Mouse (Mus musculus): ENCODE data around the gene Chchd6. TPM values are rescaled to one million over a fixed set of nuclear protein-coding genes. Genes with fewer than 3 reads are reported as not detected.

The Chchd6 gene
- polyA plus RNA-seq, 1 experiment, result 18.6 TPM

- 58% methylated on average over 9 of the region's 9 CpGs for WGBS
- DNase-seq (ENCODE audit: low read depth, low spot score), result no peak
These were observed 133.9 kb downstream of the Chchd6 start for GRCm38 (mm10) chr6:89461250-89462222.

- WGBS, result 79% methylated on average over 3 of the region's 3 CpGs
- DNase-seq (ENCODE audit: low read depth, low spot score), result no peak
These were observed 135.8 kb downstream of the Chchd6 start for GRCm38 (mm10) chr6:89459634-89460033.

GRCm38 (mm10) chr6:89457601-89458000, 137.9 kb downstream of the Chchd6 start:
- DNase-seq (ENCODE audit: low read depth, low spot score), result no peak
- 74% methylated on average over 2 of the region's 2 CpGs for WGBS

GRCm38 (mm10) chr6:89456409-89456961, 139.0 kb downstream of the Chchd6 start:
- DNase-seq (ENCODE audit: low read depth, low spot score), result no peak
- WGBS, result 69% methylated on average over 1 of the region's 1 CpGs

DNA sequence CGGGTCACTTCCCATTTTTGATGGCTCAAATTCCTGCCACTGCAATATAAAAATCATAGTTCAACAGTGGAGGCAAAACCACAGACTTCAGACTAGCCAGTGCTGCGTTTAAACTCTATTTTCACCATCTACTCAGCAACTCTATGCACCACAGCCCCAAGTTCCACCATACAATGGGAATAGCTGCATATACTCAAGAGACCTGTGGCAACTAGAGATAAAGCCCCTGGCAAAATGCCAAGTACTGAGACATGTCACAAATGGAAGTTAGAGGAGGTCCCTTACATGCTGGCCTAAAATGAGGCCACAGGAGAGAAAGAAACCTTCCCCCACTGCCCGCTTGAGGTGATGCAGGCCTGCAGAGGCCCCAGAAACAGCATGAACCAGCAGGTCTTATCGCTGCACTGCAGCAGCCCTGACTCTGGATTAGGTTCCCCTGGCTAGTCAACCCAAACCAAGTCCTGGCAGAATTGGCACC, 139.9 kb downstream of the Chchd6 start:
- 83% methylated on average over 4 of the region's 4 CpGs for WGBS

DNA sequence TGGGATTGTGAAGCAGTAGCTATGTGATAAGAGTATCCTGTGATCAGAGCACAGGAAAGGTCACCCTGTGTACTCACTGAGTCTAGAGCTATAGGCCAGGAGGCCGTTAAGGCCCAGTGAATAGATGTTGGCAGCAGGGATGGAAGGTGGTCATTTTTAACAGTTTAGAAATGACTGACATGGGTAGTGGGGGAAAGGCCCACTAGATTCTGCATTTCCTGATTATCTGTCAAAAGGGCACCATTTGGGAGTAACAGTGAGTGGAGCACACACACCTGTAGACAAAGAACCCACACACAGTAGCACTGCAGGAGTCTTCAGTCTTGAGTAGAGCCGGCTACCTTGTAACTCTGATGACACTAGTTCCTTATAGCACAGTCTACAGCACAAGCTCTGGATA, 141.0 kb downstream of the Chchd6 start:
- no peak for DNase-seq (ENCODE audit: low read depth, low spot score)
- WGBS, result 99% methylated on average over 2 of the region's 2 CpGs

More for the DNA sequence above, 139.9 kb downstream of the Chchd6 start:
- DNase-seq (ENCODE audit: low read depth, low spot score), result no peak

- WGBS, result 49% methylated on average over 7 of the region's 7 CpGs
These were observed 142.3 kb downstream of the Chchd6 start for GRCm38 (mm10) chr6:89452976-89453674.

GRCm38 (mm10) chr6:89452356-89452755, 143.1 kb downstream of the Chchd6 start:
- WGBS, result 85% methylated on average over 6 of the region's 6 CpGs
- no peak for DNase-seq (ENCODE audit: low read depth, low spot score)

More at GRCm38 (mm10) chr6:89452976-89453674, 142.3 kb downstream of the Chchd6 start:
- DNase-seq (ENCODE audit: low read depth, low spot score), result no peak

DNA sequence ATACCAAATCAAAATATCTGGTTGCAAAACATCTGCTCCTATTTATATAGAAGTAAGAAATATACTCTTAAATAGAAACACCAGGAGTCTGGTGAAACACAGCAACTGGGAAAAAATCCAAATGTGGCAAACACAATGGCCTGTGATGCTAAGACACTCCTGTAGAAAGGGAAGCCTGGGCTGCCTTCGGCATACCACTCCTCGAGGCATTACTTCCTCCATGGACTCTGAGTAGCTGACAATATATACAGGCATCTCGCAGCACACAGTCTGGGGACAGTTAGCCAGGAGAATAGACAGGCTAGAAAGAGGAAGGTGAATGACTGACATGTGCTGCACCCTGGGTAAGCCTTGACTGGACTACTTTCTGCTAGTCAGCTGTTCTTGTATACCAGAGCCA, 146.7 kb downstream of the Chchd6 start:
- WGBS, result 64% methylated on average over 3 of the region's 3 CpGs
- no peak for DNase-seq (ENCODE audit: low read depth, low spot score)

DNA sequence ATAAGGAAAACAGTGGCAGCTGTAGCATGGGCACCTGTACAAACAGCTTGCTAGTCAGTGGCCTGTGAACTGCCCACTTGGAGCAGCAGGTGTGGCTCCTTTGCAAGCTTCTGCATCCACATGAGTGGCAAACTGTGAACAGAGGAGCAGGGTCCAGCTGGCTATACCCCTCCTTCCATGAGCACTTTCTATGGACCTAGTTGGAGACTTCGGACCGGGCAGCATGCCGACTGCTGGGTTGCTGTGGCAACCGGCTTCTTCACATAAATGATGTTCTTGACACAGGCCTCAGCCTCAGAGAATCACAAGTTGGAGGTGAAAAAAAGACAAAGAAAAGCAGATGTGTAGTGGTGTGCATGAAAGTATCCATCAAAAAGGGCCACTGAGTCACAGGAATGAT, 154.8 kb downstream of the Chchd6 start:
- 85% methylated on average over 4 of the region's 4 CpGs for WGBS
- no peak for DNase-seq (ENCODE audit: low read depth, low spot score)

- 65% methylated on average over 2 of the region's 2 CpGs for WGBS
- no peak for DNase-seq (ENCODE audit: low read depth, low spot score)
These were observed 163.5 kb downstream of the Chchd6 start for GRCm38 (mm10) chr6:89431920-89432482.

DNA sequence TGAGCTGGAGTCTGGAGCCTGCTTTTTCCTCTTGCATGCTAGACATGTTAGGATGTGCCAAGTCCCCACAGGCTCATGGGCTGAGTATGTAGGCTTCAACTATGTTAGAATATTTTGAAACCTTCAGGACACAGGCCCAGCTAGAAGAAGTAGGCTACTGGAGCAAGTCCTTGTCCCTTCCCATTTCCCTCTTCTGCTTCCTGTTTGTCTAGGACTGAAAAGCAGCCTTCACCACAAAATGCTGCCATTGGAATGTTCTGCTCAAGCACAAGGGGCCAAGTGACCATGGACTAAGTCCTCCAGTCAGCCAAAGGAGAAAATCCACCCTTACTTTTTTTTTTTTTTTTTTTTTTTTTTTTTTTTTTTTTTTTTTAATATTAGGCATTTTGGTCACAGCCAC, 164.7 kb downstream of the Chchd6 start:
- DNase-seq (ENCODE audit: low read depth, low spot score), result no peak

- WGBS, result 21% methylated on average over 2 of the region's 2 CpGs
- no peak for DNase-seq (ENCODE audit: low read depth, low spot score)
These were observed 166.6 kb downstream of the Chchd6 start for GRCm38 (mm10) chr6:89428661-89429375.

- 60% methylated on average over 1 of the region's 1 CpGs for WGBS
- DNase-seq (ENCODE audit: low read depth, low spot score), result no peak
These were observed 171.0 kb downstream of the Chchd6 start for GRCm38 (mm10) chr6:89424461-89424860.

DNA sequence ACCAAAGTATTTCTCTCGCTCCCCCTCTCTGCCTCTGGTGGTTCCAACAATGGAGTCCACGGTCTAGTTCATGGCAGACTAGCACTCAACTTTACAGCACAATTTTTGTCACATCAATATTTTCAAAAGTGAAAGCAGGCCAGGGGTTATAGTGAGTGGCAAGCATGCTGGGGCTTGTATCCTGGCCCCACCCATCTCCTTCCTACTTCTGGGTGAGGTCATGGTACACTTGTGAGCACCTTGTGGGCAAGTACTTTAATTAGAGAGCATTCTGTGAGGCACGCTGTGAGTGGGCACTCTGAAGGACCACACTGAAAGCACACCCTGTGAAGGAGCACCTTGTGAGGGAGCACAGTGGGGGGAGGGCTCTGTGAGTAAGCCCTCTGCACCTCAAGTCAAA, 172.8 kb downstream of the Chchd6 start:
- DNase-seq (ENCODE audit: low read depth, low spot score), result no peak
- 50% methylated on average over 3 of the region's 3 CpGs for WGBS

DNA sequence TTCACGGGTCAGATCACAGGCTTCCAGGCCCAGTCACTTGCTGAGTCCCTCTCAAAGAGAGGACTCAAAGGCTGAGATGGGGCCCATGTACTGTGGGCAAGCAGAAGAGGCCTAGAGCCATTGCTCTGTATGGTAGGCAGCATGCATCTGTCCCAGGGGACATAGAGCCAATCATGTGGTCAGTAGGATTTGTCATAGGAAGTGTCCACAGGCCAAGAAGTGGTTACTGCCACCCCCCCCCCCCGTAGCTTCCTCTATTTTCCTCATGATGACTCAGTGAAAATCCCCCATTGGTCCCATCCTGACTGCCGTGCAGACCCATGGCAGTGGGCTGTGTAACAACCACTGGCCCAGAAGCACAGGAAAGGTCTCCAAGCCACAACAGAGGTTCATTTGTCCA, 173.5 kb downstream of the Chchd6 start:
- 84% methylated on average over 3 of the region's 3 CpGs for WGBS
- DNase-seq (ENCODE audit: low read depth, low spot score), result no peak

DNA sequence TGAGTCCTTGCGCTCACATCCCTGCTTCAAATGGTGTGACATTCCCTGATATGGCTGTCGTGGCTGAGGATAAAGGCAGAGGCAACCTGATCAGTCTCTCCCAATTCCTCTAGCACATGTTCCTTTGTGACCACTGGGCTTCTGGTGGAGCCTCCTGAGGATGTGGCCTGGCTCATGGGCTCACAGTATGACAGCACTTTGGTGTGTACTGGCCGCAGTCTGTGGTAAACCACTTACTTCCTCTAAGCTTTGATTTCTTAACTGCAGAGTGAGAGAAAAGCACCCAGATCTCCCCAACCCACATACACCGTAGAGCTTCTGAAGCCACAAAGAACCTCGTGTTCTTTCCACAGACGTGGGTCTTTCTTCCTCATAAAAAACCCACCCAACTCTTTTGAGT, 173.9 kb downstream of the Chchd6 start:
- 83% methylated on average over 6 of the region's 6 CpGs for WGBS
- no peak for DNase-seq (ENCODE audit: low read depth, low spot score)

DNA sequence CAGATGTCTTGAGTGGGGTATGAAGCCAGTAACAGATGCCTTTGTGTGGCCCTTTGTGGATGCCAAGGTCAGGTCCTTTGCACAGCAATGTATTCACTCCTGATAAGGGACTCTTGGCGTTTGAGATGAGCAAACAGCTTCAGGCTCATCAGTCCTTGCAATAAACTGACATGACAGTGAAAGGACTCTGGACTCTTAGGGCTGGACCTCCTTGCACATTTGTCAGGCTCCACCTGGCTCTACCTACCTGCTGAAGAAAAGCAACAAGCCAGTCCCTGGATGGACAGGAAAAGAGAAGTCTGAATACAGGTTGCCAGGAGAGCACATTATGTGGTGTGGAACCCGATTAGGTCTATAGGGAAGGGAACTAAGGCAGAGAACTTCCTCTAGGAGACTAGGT, 174.7 kb downstream of the Chchd6 start:
- 42% methylated on average over 2 of the region's 2 CpGs for WGBS
- DNase-seq (ENCODE audit: low read depth, low spot score), result no peak

DNA sequence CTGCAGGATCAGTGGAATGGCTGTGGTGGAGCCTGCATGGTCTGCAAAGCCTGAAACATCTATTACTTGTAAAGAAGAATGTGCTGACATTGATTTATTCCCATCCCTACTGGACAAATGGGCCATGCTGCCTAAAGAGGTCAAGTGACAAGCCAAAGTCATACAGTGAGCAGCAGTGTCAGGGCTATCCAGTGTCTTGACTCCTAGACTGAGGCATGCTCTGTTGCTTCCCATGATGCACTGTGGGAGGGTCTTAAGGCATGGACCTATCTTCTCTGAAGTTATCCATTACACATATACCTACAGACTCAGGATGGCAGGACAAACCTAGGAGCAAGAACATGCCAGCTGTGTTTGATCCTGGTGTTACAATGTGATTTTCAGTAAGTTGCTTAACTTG, 175.3 kb downstream of the Chchd6 start:
- no peak for DNase-seq (ENCODE audit: low read depth, low spot score)

Data from large intestine, adult 2 months (tissue).